Mouse (Mus musculus): ENCODE data around the gene Tuft1.

DNA sequence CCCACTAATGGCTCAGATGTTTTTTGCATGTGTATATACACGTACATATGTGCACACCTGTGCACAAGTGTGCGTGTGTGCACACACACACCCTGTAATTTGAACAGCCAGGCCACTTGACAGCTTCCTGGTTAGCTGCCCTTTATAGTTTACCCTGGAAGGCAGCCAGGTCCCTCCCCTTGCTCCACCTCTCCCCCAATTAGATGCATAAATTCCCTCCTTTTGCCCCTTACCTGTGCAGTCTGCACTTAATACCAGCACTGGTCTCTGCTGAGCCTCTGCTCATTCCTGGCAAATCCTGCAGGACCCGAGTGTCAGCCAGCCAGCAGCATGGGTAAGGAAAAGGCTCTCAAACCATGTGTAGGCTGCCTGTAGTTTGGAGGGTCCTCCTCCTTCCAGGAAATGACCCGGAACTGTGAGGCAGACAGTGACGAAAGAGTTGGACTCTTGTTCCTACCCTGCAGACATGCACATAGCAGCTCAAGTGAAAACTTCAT, 34.7 kb upstream of the Tuft1 start, which contains the start of gene Selenbp2:
- TF ChIP-seq CTCF (IDR thresholded peaks at IDR 0.05; ENCODE audit: insufficient read depth, low read depth, low read length) (no peak), POLR2A (IDR thresholded peaks at IDR 0.05; ENCODE audit: insufficient read depth, low read depth, low read length) (no peak)

All from olfactory bulb, adult 2 months (tissue).